Mouse (Mus musculus) spleen, postnatal 36 days (tissue): ENCODE measurements around the gene Itprid1.

Experiments used
- DNase-seq, 2 experiments: peaks; one replicate each; pipeline ENCODE4 v3.0.0; 2022; ENCODE audit warnings: low spot score in 2 of 2, mixed read lengths in 1 of 2

Itprid1 gene

GRCm38 (mm10) chr6:55836650-55837320 lies at the start of gene Itprid1:
Gene Itprid1 (plus strand): TSS chr6:55836895.
- DNase-seq: no peak

- no peak for DNase-seq
These were observed 47.1 kb upstream of the Itprid1 start for GRCm38 (mm10) chr6:55789557-55789956.

GRCm38 (mm10) chr6:55791852-55792496 lies 44.7 kb upstream of the Itprid1 start:
- DNase-seq: no peak

- no peak for DNase-seq
These were observed 44.2 kb upstream of the Itprid1 start for GRCm38 (mm10) chr6:55792536-55792935.

- no peak for DNase-seq
These were observed 34.0 kb upstream of the Itprid1 start for GRCm38 (mm10) chr6:55802686-55803085.

- no peak for DNase-seq
These were observed 33.3 kb upstream of the Itprid1 start for GRCm38 (mm10) chr6:55803357-55803756.

GRCm38 (mm10) chr6:55803991-55804680 lies 32.6 kb upstream of the Itprid1 start:
- no peak for DNase-seq

- DNase-seq: no peak
These were observed 32.1 kb upstream of the Itprid1 start for GRCm38 (mm10) chr6:55804681-55805000.

GRCm38 (mm10) chr6:55805291-55806137 lies 31.2 kb upstream of the Itprid1 start:
- no peak for DNase-seq

- no peak for DNase-seq
These were observed 30.2 kb upstream of the Itprid1 start for GRCm38 (mm10) chr6:55806537-55806936.

- no peak for DNase-seq
These were observed 28.0 kb upstream of the Itprid1 start for GRCm38 (mm10) chr6:55808692-55809091.

GRCm38 (mm10) chr6:55811153-55811552 lies 25.5 kb upstream of the Itprid1 start:
- DNase-seq: no peak

- no peak for DNase-seq
These were observed 24.3 kb upstream of the Itprid1 start for GRCm38 (mm10) chr6:55812353-55812752.

GRCm38 (mm10) chr6:55814184-55814926 lies 22.3 kb upstream of the Itprid1 start:
- no peak for DNase-seq

GRCm38 (mm10) chr6:55816911-55817310 lies 19.8 kb upstream of the Itprid1 start:
- no peak for DNase-seq

- no peak for DNase-seq
These were observed 7.0 kb upstream of the Itprid1 start for GRCm38 (mm10) chr6:55829722-55830121.

- DNase-seq: no peak
These were observed 15.9 kb downstream of the Itprid1 start for GRCm38 (mm10) chr6:55852589-55852988.

GRCm38 (mm10) chr6:55856085-55856484 lies 19.4 kb downstream of the Itprid1 start:
- DNase-seq: no peak

GRCm38 (mm10) chr6:55865206-55865605 lies 28.5 kb downstream of the Itprid1 start:
- DNase-seq: no peak

- DNase-seq: no peak
These were observed 42.8 kb downstream of the Itprid1 start for GRCm38 (mm10) chr6:55879356-55879960.

- DNase-seq: no peak
These were observed 44.2 kb downstream of the Itprid1 start for GRCm38 (mm10) chr6:55880886-55881285.
